ENCODE assay signal across 12 mouse cellular contexts in the genomic region with DNA sequence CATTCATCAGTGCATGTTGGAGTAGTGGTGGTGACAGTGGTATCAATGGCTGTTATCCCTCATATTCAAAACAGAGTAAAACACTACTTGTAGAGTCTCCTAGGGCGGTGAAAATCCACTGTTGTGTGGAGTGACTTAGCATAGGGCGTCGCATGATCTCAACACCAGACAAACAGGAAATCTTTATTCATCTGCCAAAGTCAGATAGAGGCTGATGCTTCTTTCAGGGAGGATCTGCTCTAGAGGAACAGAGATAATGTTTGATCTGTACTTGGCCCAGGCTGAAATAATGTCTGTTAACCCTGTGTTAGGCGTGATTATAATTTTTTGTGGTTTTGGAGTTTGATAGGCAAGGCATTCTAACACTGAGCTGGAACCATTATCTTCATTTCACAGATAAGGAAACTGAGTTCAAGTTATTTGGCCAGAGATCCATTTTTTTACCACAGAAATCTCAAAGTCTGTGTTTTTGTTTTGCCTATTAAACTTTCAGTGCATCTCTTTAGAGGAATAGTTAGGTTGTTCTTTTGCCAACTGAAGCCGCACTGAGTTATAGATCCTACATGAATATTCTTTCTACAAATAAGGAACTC. TPM values are rescaled to one million over a fixed set of nuclear protein-coding genes. Genes with fewer than 3 reads are reported as not detected.
DNase-seq lines count a peak whose midpoint lies in the region; ATAC-seq and TF ChIP-seq lines count a peak whose summit lies in the region.
"Had no signal": no experiment of that assay in that cellular context is flagged by ENCODE, and none has a peak within 500 bp of the region (broad histone marks: within the 10 kb centered on the region; RNA-seq: fewer than 3 reads in every experiment).

No protein-coding gene starts in this region.

- peak overlapping the region; percentile 3; the same call in 1 of the 2 replicates for H3K27ac ChIP-seq in layer of hippocampus, adult 2 months
- peak overlapping the region; percentile 30 for H3K27ac ChIP-seq in bone marrow macrophage, adult 2 months (ENCODE audit: insufficient read depth, low read depth, low read length)
- H3K27ac ChIP-seq in liver, embryonic 12.5 days = no peak overlapping the region
- H3K27ac ChIP-seq in midbrain, embryonic 13.5 days = no peak overlapping the region
- H3K27ac ChIP-seq: limb, embryonic 12.5 days; midbrain, embryonic 10.5 days; stomach, embryonic 15.5 days had no signal

- H3K4me1 ChIP-seq in bone marrow macrophage, adult 2 months (ENCODE audit: control insufficient read depth, insufficient read depth, low read length) = peaks cover 45% of the 10 kb centered on the region
- H3K4me1 ChIP-seq in liver, embryonic 12.5 days = peaks cover 56% of the 10 kb centered on the region
- no peaks in the 10 kb centered on the region for H3K4me1 ChIP-seq in midbrain, embryonic 13.5 days (replicated peaks)
- H3K4me1 ChIP-seq: limb, embryonic 12.5 days; midbrain, embryonic 10.5 days; stomach, embryonic 15.5 days had no signal

- peak; percentile 82 for ATAC-seq in liver, embryonic 12.5 days
- ATAC-seq in megakaryocyte-erythroid progenitor cell, adult 5-6 weeks (replicated peaks; ENCODE audit: low FRiP score, low TSS enrichment, poor library complexity, severe bottlenecking) = peak; percentile 90
- no peak for ATAC-seq in midbrain, embryonic 13.5 days

- DNase-seq in layer of hippocampus, adult 2 months (ENCODE audit: low spot score in 2 of 2) = no peak
- no peak for DNase-seq in layer of hippocampus, adult 18-20 months (ENCODE audit: low spot score in 2 of 2)
- no peak for DNase-seq in left cerebral cortex, adult 9 months (ENCODE audit: low spot score in 2 of 2)
- DNase-seq: cerebellum, adult 9-10 months had no signal

- no peak overlapping the region for H3K9ac ChIP-seq in liver, embryonic 12.5 days
- H3K9ac ChIP-seq in midbrain, embryonic 13.5 days (replicated peaks) = no peak overlapping the region
- H3K9ac ChIP-seq: limb, embryonic 12.5 days; stomach, embryonic 15.5 days had no signal

- H3K4me3 ChIP-seq in layer of hippocampus, adult 2 months = no peak overlapping the region
- H3K4me3 ChIP-seq in bone marrow macrophage, adult 2 months (ENCODE audit: insufficient read depth, low read length) = no peak overlapping the region
- no peak overlapping the region for H3K4me3 ChIP-seq in liver, embryonic 12.5 days
- H3K4me3 ChIP-seq in midbrain, embryonic 13.5 days (replicated peaks) = no peak overlapping the region
- H3K4me3 ChIP-seq: limb, embryonic 12.5 days; midbrain, embryonic 10.5 days; myocyte; stomach, embryonic 15.5 days had no signal

- TF ChIP-seq POLR2A in bone marrow macrophage, adult 2 months (IDR thresholded peaks at IDR 0.05; ENCODE audit: borderline replicate concordance, low read depth, low read length) = no peak

- no peaks in the 10 kb centered on the region for H3K36me3 ChIP-seq in liver, embryonic 12.5 days
- H3K36me3 ChIP-seq in midbrain, embryonic 13.5 days = no peaks in the 10 kb centered on the region
- H3K36me3 ChIP-seq: limb, embryonic 12.5 days; midbrain, embryonic 10.5 days; stomach, embryonic 15.5 days had no signal

- TF ChIP-seq CTCF in layer of hippocampus, adult 2 months (conservative IDR thresholded peaks at IDR 0.05) = no peak
- TF ChIP-seq CTCF in bone marrow macrophage, adult 2 months (IDR thresholded peaks at IDR 0.05; ENCODE audit: low read depth, low read length) = no peak

- 23% methylated on average over 5 of the region's 5 CpGs for WGBS in liver, embryonic 12.5 days (ENCODE audit: insufficient replicate concordance)
- 89% methylated on average over 5 of the region's 5 CpGs for WGBS in midbrain, embryonic 13.5 days

- H3K9me3 ChIP-seq in liver, embryonic 12.5 days (replicated peaks) = no peaks in the 10 kb centered on the region
- no peaks in the 10 kb centered on the region for H3K9me3 ChIP-seq in midbrain, embryonic 13.5 days
- H3K9me3 ChIP-seq: limb, embryonic 12.5 days; midbrain, embryonic 10.5 days; stomach, embryonic 15.5 days had no signal

- peak overlapping the region; percentile 38 for H3K4me2 ChIP-seq in liver, embryonic 12.5 days
- no peak overlapping the region for H3K4me2 ChIP-seq in midbrain, embryonic 13.5 days (replicated peaks)
- H3K4me2 ChIP-seq: limb, embryonic 12.5 days; stomach, embryonic 15.5 days had no signal

- no peaks in the 10 kb centered on the region for H3K27me3 ChIP-seq in liver, embryonic 12.5 days (replicated peaks)
- no peaks in the 10 kb centered on the region for H3K27me3 ChIP-seq in midbrain, embryonic 13.5 days
- H3K27me3 ChIP-seq: limb, embryonic 12.5 days; stomach, embryonic 15.5 days had no signal

RNA-seq across cellular contexts. Expression of gene Stard9, which starts 31.7 kb away (rescaled TPM):
- total RNA-seq in layer of hippocampus, adult 2 months (2021) = 1 to 10 TPM; 8.1 to 9.9 TPM
- total RNA-seq in layer of hippocampus, adult 18-20 months (2021) = 1 to 10 TPM; 7.5 to 8.2 TPM
- 71.4 and 75.3 TPM in 2 replicates for polyA plus RNA-seq in bone marrow macrophage, adult 2 months (2012; ENCODE audit: insufficient read depth, insufficient read length, missing spikeins)
- 1.4 and 1.7 TPM in 2 replicates for polyA plus RNA-seq in liver, embryonic 12.5 days (2016; fragmentation: Nextera tagmentation; extraction: Ambion mirVana)
- 0.07 and 0.59 TPM in 2 replicates for total RNA-seq in megakaryocyte-erythroid progenitor cell, adult 5-6 weeks (2014; fragmentation: Nextera tagmentation)
- 0.19 and 0.61 TPM in 2 replicates for total RNA-seq in megakaryocyte-erythroid progenitor cell, adult 5-6 weeks (2017)
- 3.4 and 4.2 TPM in 2 replicates for polyA plus RNA-seq in midbrain, embryonic 13.5 days (2015; fragmentation: Nextera tagmentation; extraction: Ambion mirVana)

RNA-seq across cellular contexts. Expression of gene Lrrc57, which starts 51.3 kb away (rescaled TPM):
- total RNA-seq in layer of hippocampus, adult 2 months (2021) = 10 to 100 TPM; 34.7 to 43.4 TPM
- 10 to 100 TPM; 30.9 to 32.2 TPM for total RNA-seq in layer of hippocampus, adult 18-20 months (2021)
- polyA plus RNA-seq in bone marrow macrophage, adult 2 months (2012; ENCODE audit: insufficient read depth, insufficient read length, missing spikeins) = 17.5 and 18.3 TPM in 2 replicates
- polyA plus RNA-seq in liver, embryonic 12.5 days (2016; fragmentation: Nextera tagmentation; extraction: Ambion mirVana) = 16.0 and 18.0 TPM in 2 replicates
- 8.1 and 13.7 TPM in 2 replicates for total RNA-seq in megakaryocyte-erythroid progenitor cell, adult 5-6 weeks (2014; fragmentation: Nextera tagmentation)
- total RNA-seq in megakaryocyte-erythroid progenitor cell, adult 5-6 weeks (2017) = 14.1 and 27.4 TPM in 2 replicates
- polyA plus RNA-seq in midbrain, embryonic 13.5 days (2015; fragmentation: Nextera tagmentation; extraction: Ambion mirVana) = 34.0 and 36.4 TPM in 2 replicates

RNA-seq across cellular contexts. Expression of gene Haus2, which starts 51.4 kb away (rescaled TPM):
- total RNA-seq in layer of hippocampus, adult 2 months (2021) = 10 to 100 TPM; 14.9 to 15.7 TPM
- 10 to 100 TPM; 12.1 to 12.2 TPM for total RNA-seq in layer of hippocampus, adult 18-20 months (2021)
- 9.5 and 10.3 TPM in 2 replicates for polyA plus RNA-seq in bone marrow macrophage, adult 2 months (2012; ENCODE audit: insufficient read depth, insufficient read length, missing spikeins)
- polyA plus RNA-seq in liver, embryonic 12.5 days (2016; fragmentation: Nextera tagmentation; extraction: Ambion mirVana) = 21.7 and 21.8 TPM in 2 replicates
- total RNA-seq in megakaryocyte-erythroid progenitor cell, adult 5-6 weeks (2014; fragmentation: Nextera tagmentation) = 19.9 and 27.4 TPM in 2 replicates
- 15.4 and 22.6 TPM in 2 replicates for total RNA-seq in megakaryocyte-erythroid progenitor cell, adult 5-6 weeks (2017)
- polyA plus RNA-seq in midbrain, embryonic 13.5 days (2015; fragmentation: Nextera tagmentation; extraction: Ambion mirVana) = 33.1 and 37.1 TPM in 2 replicates

Comparison
In these comparisons a context has a peak if more than half of its experiments do, and no peak if none do; other contexts are left out.
1. H3K27ac ChIP-seq: peak in layer of hippocampus, adult 2 months (single experiment) and bone marrow macrophage, adult 2 months (single experiment); none in liver, embryonic 12.5 days (single experiment) and midbrain, embryonic 13.5 days (single experiment).
2. RNA of gene Stard9, which starts 31.7 kb away (total RNA-seq): 8.1 to 9.9 TPM in layer of hippocampus, adult 2 months and 7.5 to 8.2 TPM in layer of hippocampus, adult 18-20 months; 0.07 to 0.61 TPM in megakaryocyte-erythroid progenitor cell, adult 5-6 weeks; every median in the first group is over 4 times any median in the second.